Mouse (Mus musculus): ENCODE results near the gene Clcnka.

DNA sequence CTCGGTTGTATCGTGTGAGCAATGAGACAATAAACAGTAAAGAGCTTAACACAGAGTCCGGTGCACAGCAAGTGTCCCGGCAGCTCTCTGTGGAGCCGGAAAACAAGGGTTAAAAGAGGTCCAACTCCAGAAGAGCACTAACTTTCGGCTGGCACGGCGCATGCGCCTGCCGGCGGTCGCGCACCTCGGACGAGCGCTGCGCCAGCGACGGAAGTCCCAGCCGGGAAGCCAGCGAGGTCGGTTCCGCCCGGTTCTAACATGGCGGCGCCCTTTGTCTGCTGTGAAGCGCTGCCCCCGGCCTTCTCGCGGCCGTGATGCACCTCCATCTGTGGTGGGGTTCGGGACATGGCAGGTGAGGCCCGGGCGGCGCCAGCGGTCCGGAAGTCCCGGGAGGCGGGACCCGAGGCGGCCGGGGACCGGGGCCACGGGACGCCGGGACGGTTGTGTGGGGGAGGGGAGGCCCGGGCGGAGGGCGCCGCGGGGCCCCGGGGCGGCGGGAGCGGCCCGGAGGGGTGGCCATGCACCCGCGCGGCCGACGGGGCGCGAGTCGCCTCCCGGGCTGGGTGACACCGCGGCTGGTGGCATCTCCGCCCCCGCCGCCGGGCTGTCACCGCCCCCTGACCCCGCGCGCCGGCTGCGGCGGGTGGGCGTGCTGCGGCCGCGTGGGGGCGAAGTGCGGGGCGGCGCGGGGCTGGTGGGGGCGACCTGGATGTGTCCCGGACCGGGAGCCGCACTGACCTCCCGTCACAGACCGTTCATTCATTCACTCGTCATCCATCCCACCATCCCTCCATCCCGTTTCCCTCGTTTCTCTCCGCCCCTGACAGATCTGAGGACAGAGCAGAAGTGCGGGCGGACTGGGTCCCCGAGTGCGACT is 46.2 kb upstream of the Clcnka start, which contains the start of gene Zbtb17:
- TF ChIP-seq CTCF (IDR thresholded peaks at IDR 0.05; ENCODE audit: control insufficient read depth, insufficient read depth, insufficient read length), result no peak
- TF ChIP-seq MYOD1 (IDR thresholded peaks at IDR 0.05; ENCODE audit: control insufficient read depth, insufficient read length, low read depth), result no peak

Data from C2C12 (cell line).